Comparison of ENCODE assay signal across 11 mouse cellular contexts in the genomic region with DNA sequence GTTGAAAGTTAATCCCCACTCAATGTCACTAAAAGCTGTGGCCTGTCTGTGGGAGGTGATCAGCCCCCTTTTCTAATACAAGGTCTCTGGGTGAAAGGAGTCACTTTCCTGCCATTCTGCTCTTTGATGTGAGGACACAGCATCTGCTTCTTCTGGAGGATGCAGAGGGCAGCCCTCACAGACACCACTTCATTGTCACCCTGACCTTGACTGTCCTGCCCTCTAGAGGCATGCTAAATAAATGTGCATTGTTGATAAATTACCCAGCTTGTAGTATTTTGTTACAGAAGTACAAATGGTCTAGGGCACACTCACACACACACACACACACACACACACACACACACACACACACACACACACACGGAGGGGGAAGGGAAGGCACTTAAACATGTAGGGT. TPM values are rescaled to one million over a fixed set of nuclear protein-coding genes. Genes with fewer than 3 reads are reported as not detected.
DNase-seq lines count a peak whose midpoint lies in the region; ATAC-seq and TF ChIP-seq lines count a peak whose summit lies in the region.
"Had no signal": no experiment of that assay in that cellular context is flagged by ENCODE, and none has a peak within 500 bp of the region (broad histone marks: within the 10 kb centered on the region; RNA-seq: fewer than 3 reads in every experiment).

No protein-coding gene starts in this region.

- no peak for TF ChIP-seq POLR2A in CH12.LX (IDR thresholded peaks at IDR 0.05; ENCODE audit: low read depth, low read length)

- WGBS in forebrain, embryonic 10.5 days: 71% methylated on average over 1 of the region's 1 CpGs

- dilution Hi-C loops in CH12.LX (cut with MboI; ENCODE audit: extremely low pct_ligation_motif_present, extremely low pct_unique_long_range_greater_than_20kb, low sequenced_read_pairs): no loop called here

- peak; percentile 20 for DNase-seq in kidney, adult 9 months
- no peak for DNase-seq in kidney, adult 18-20 months
- DNase-seq in B cell, adult 2 months: peak; percentile 3 to 9
- peak; percentile 46 for DNase-seq in CH12.LX (ENCODE audit: extremely low read depth)
- DNase-seq in forebrain, embryonic 10.5 days (ENCODE audit: extremely low spot score, low spot score): no peak
- no peak for DNase-seq in gastrocnemius, adult 2 months
- DNase-seq: adrenal gland, postnatal 25 days; heart, adult 18-20 months had no signal

- H3K4me2 ChIP-seq in CH12.LX (ENCODE audit: insufficient read depth, low read depth, poor library complexity, severe bottlenecking): no peak overlapping the region
- H3K4me2 ChIP-seq: lung, embryonic 15.5 days had no signal

- no peak overlapping the region for H3K9ac ChIP-seq in CH12.LX (ENCODE audit: insufficient read depth, low read depth)
- H3K9ac ChIP-seq: lung, embryonic 15.5 days had no signal

- peak; percentile 76 for ATAC-seq in megakaryocyte-erythroid progenitor cell, adult 5-6 weeks (replicated peaks; ENCODE audit: low FRiP score, low TSS enrichment, poor library complexity, severe bottlenecking)
- ATAC-seq: forebrain, embryonic 14.5 days had no signal

- no peak for TF ChIP-seq EP300 in CH12.LX (IDR thresholded peaks at IDR 0.05; ENCODE audit: low read length)

- no peak overlapping the region for H3K27ac ChIP-seq in CH12.LX (ENCODE audit: insufficient read depth, low read depth)
- H3K27ac ChIP-seq in forebrain, embryonic 10.5 days: no peak overlapping the region
- H3K27ac ChIP-seq in gastrocnemius, adult 2 months: no peak overlapping the region
- H3K27ac ChIP-seq: lung, embryonic 15.5 days had no signal

- no peaks in the 10 kb centered on the region for H3K36me3 ChIP-seq in CH12.LX (replicated peaks in 1 of 2; ENCODE audit: control insufficient read depth in 1 of 2, insufficient read depth in 1 of 2, low read length in 1 of 2)
- no peaks in the 10 kb centered on the region for H3K36me3 ChIP-seq in forebrain, embryonic 10.5 days (replicated peaks)
- H3K36me3 ChIP-seq: lung, embryonic 15.5 days had no signal

- intact Hi-C loops in gastrocnemius, adult 2 months (cut with DNase I): no loop called here

- no peaks in the 10 kb centered on the region for H3K9me3 ChIP-seq in CH12.LX (replicated peaks; ENCODE audit: low read length)
- no peaks in the 10 kb centered on the region for H3K9me3 ChIP-seq in forebrain, embryonic 10.5 days
- H3K9me3 ChIP-seq: lung, embryonic 15.5 days had no signal

- TF ChIP-seq RAD21 in CH12.LX (IDR thresholded peaks at IDR 0.05; ENCODE audit: low read depth, low read length): peak; percentile 77

- TF ChIP-seq CTCF in CH12.LX (conservative IDR thresholded peaks at IDR 0.05 in 1 of 2, IDR thresholded peaks at IDR 0.05 in 1 of 2; ENCODE audit: low read depth in 2 of 2, low read length in 2 of 2): peak in 1 of 2 experiments; percentile 75; a peak in 3 of 4 replicates
- TF ChIP-seq CTCF in gastrocnemius, adult 2 months (IDR thresholded peaks at IDR 0.05): no peak

- no peaks in the 10 kb centered on the region for H3K79me2 ChIP-seq in CH12.LX (replicated peaks; ENCODE audit: control insufficient read depth, extremely low read depth, insufficient read depth, poor library complexity, severe bottlenecking)

- H3K27me3 ChIP-seq in CH12.LX (replicated peaks): no peaks in the 10 kb centered on the region
- no peaks in the 10 kb centered on the region for H3K27me3 ChIP-seq in forebrain, embryonic 10.5 days (ENCODE audit: poor library complexity, severe bottlenecking)
- H3K27me3 ChIP-seq: lung, embryonic 15.5 days had no signal

- in situ Hi-C loops in CH12.LX (cut with MboI; ENCODE audit: low pct_ligation_motif_present, low pct_unique_long_range_greater_than_20kb, low sequenced_read_pairs): loop anchor here (5.0 to 10.0 kb wide), 3 partner anchors 36 to 203 kb away; no protein-coding TSS in a partner anchor

- peaks cover 3 to 16% of the 10 kb centered on the region in 2 experiments; a peak in 3 of 4 replicates for H3K4me1 ChIP-seq in CH12.LX (ENCODE audit: control insufficient read depth in 1 of 2, insufficient read depth in 2 of 2)
- H3K4me1 ChIP-seq in forebrain, embryonic 10.5 days: no peaks in the 10 kb centered on the region
- H3K4me1 ChIP-seq: lung, embryonic 15.5 days had no signal

- H3K4me3 ChIP-seq in CH12.LX (replicated peaks in 1 of 3; ENCODE audit: low read depth in 2 of 3, low read length in 2 of 3, poor library complexity in 1 of 3): no peak overlapping the region
- no peak overlapping the region for H3K4me3 ChIP-seq in forebrain, embryonic 10.5 days
- H3K4me3 ChIP-seq in gastrocnemius, adult 2 months: no peak overlapping the region
- H3K4me3 ChIP-seq: lung, embryonic 15.5 days had no signal

TF ChIP-seq in CH12.LX, 34 proteins besides CTCF, POLR2A, EP300 and RAD21:
- peak; percentile 66 for TF ChIP-seq SMC3 (IDR thresholded peaks at IDR 0.05; ENCODE audit: low read depth, low read length)
- TF ChIP-seq PAX5 (IDR thresholded peaks at IDR 0.05; ENCODE audit: low read length): no peak

RNA-seq across cellular contexts. Expression of a gene that starts 31.7 kb away (rescaled TPM):
- total RNA-seq in CH12.LX (2012; rRNA removed): 15.7 and 18.1 TPM in 2 replicates
- 40.8 and 42.5 TPM in 2 replicates for total RNA-seq in CH12.LX (2014; rRNA removed)
- 25.7 and 33.5 TPM in 2 replicates for polyA plus RNA-seq in CH12.LX (2012; ENCODE audit: insufficient read length, low read depth)
- 111 and 116 TPM in 2 replicates for total RNA-seq in megakaryocyte-erythroid progenitor cell, adult 5-6 weeks (2014; fragmentation: Nextera tagmentation)
- 125 and 173 TPM in 2 replicates for total RNA-seq in megakaryocyte-erythroid progenitor cell, adult 5-6 weeks (2017)
- 22.6 and 23.6 TPM in 2 replicates for polyA plus RNA-seq in forebrain, embryonic 10.5 days (2016; fragmentation: Nextera tagmentation; extraction: Ambion mirVana)
- 10 to 100 TPM; 41.2 to 43.0 TPM for total RNA-seq in gastrocnemius, adult 2 months (2021)

Comparison
In these comparisons a context has a peak if more than half of its experiments do, and no peak if none do; other contexts are left out.
1. DNase-seq: peak in kidney, adult 9 months (single experiment), B cell, adult 2 months (2 of 2) and CH12.LX (single experiment); none in kidney, adult 18-20 months (single experiment), forebrain, embryonic 10.5 days (single experiment) and gastrocnemius, adult 2 months (single experiment).